Mouse (Mus musculus): ENCODE measurements at regions not wholly inside any gene's neighbourhood (a gene's known extent, or its start where the extent isn't known, plus 50 kb on each side); places are given as distances from the start of the nearest gene placed in this dataset.
A peak's percentile ranks its signal among the peaks of the same experiment; 100 is the strongest.

DNA sequence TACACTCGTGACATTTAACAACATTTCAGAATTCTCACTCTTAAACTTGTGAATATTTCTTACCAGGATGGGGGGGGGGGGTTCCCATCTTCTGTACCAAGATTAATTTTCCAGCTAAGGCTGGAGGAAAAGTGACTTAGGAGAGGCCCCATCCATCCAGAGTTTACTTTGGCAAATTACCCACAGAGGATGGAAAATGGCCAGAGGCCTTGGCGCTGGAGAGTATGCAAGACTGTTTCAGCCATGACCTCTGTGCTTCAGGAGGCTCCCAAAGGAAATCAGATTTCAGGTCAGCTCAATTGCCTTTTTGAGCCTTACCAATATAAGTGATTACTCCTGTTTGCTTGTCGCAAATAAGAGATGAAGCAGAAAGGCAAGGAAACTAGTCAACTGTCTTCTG, 143.4 kb upstream of the F930015N05Rik start:
- Histone ChIP-seq H3K9me3 (ENCODE audit: control insufficient read depth, low read length) (no peaks in the 10 kb centered on the region), H3K4me1 (ENCODE audit: control insufficient read depth, insufficient read depth, low read length) (0 out of 2 replicates have a peak, but pooled peaks cover 8% of the 10 kb centered on the region), H3K36me3 (ENCODE audit: control insufficient read depth, insufficient read depth, low read length) (no peaks in the 10 kb centered on the region), H3K4me3 (replicated peaks; ENCODE audit: low read length) (no peak overlapping the region), H3K9ac (ENCODE audit: low read depth, low read length, severe bottlenecking) (no peak overlapping the region), H3K27me3 (ENCODE audit: control insufficient read depth, insufficient read depth, low read length) (no peaks in the 10 kb centered on the region), H3K4me2 (replicated peaks; ENCODE audit: low read depth, low read length, severe bottlenecking) (no peak overlapping the region), H3K27ac (replicated peaks; ENCODE audit: low read depth, low read length) (no peak overlapping the region)
- 49% methylated on average over 3 of the region's 3 CpGs for WGBS
- ATAC-seq (ENCODE audit: low FRiP score, low read depth) (no peak), DNase-seq (ENCODE audit: low spot score) (peak; percentile 34)
- no peak for TF ChIP-seq POLR2A (IDR thresholded peaks at IDR 0.05; ENCODE audit: borderline replicate concordance, extremely low read depth, insufficient read depth, insufficient read length)

DNA sequence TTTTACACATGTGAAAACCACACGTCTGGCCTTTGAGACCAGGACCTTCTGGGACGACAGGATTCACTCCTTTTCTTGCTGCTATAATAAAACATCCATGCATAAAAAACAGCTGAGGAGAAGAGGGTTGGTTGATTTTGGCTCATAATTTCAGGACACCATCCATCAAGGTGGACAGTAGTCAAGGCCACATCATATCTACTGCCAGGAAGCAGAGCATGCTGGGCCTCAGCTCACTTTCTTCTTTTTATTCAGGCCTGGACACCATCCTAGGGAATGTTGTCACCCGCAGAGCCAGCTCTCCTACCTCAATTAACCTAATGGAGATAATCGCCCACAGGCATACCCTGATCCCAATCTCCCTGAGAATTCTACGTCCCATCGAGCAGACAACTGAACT, 149.6 kb upstream of the F930015N05Rik start:
- Histone ChIP-seq H3K9me3 (ENCODE audit: control insufficient read depth, low read length) (no peaks in the 10 kb centered on the region), H3K27me3 (ENCODE audit: control insufficient read depth, insufficient read depth, low read length) (no peaks in the 10 kb centered on the region), H3K4me3 (replicated peaks; ENCODE audit: low read length) (no peak overlapping the region), H3K27ac (replicated peaks; ENCODE audit: low read depth, low read length) (no peak overlapping the region), H3K9ac (ENCODE audit: low read depth, low read length, severe bottlenecking) (no peak overlapping the region), H3K36me3 (ENCODE audit: control insufficient read depth, insufficient read depth, low read length) (no peaks in the 10 kb centered on the region), H3K4me2 (replicated peaks; ENCODE audit: low read depth, low read length, severe bottlenecking) (no peak overlapping the region), H3K4me1 (ENCODE audit: control insufficient read depth, insufficient read depth, low read length) (peaks cover 19% of the 10 kb centered on the region)
- 69% methylated on average over 6 of the region's 6 CpGs for WGBS
- no peak for ATAC-seq (ENCODE audit: low FRiP score, low read depth)
- TF ChIP-seq POLR2A (IDR thresholded peaks at IDR 0.05; ENCODE audit: borderline replicate concordance, extremely low read depth, insufficient read depth, insufficient read length) = no peak
- no peak for DNase-seq (ENCODE audit: low spot score)

DNA sequence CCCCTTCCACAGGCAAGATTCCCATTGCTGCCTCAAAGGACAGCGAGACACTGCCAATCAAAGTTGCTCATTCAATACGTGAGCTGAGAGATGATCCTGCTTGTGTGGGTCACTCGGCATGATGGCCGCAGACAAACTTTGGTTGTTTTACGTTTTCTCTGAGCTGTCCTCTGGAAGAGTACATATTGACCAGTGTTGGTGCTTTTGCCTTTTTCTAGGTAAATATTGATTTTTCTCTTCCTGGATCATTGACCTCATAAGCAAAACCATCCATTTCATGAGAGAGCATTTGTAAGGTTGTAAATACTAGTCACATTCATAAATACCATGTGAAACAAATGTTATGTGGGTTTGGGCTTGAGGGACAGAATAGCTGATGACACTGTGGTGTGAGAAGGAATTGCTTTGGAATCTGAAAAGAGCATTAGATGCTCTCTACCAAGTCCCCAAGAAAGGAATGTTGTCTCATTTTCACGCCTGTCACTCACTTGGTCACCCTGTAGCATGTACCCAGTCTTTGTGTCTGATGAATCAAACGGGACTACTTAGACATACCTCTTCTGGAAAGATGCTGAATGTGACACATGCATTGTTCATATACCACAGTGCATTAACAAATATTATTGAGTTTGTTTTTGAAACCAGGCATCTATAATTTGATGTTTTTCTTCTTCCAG, 150.7 kb upstream of the F930015N05Rik start:
- no peaks in the 10 kb centered on the region for H3K27me3 ChIP-seq (ENCODE audit: control insufficient read depth, insufficient read depth, low read length)
- WGBS = 79% methylated on average over 7 of the region's 7 CpGs
- H3K9me3 ChIP-seq (ENCODE audit: control insufficient read depth, low read length) = no peaks in the 10 kb centered on the region
- H3K9ac ChIP-seq (ENCODE audit: low read depth, low read length, severe bottlenecking) = no peak overlapping the region
- peaks cover 22% of the 10 kb centered on the region for H3K4me1 ChIP-seq (ENCODE audit: control insufficient read depth, insufficient read depth, low read length)
- DNase-seq (ENCODE audit: low spot score) = no peak
- no peaks in the 10 kb centered on the region for H3K36me3 ChIP-seq (ENCODE audit: control insufficient read depth, insufficient read depth, low read length)
- H3K4me3 ChIP-seq (replicated peaks; ENCODE audit: low read length) = no peak overlapping the region
- H3K4me2 ChIP-seq (replicated peaks; ENCODE audit: low read depth, low read length, severe bottlenecking) = no peak overlapping the region
- TF ChIP-seq POLR2A (IDR thresholded peaks at IDR 0.05; ENCODE audit: borderline replicate concordance, extremely low read depth, insufficient read depth, insufficient read length) = no peak
- H3K27ac ChIP-seq (replicated peaks; ENCODE audit: low read depth, low read length) = no peak overlapping the region
- ATAC-seq (ENCODE audit: low FRiP score, low read depth) = no peak

DNA sequence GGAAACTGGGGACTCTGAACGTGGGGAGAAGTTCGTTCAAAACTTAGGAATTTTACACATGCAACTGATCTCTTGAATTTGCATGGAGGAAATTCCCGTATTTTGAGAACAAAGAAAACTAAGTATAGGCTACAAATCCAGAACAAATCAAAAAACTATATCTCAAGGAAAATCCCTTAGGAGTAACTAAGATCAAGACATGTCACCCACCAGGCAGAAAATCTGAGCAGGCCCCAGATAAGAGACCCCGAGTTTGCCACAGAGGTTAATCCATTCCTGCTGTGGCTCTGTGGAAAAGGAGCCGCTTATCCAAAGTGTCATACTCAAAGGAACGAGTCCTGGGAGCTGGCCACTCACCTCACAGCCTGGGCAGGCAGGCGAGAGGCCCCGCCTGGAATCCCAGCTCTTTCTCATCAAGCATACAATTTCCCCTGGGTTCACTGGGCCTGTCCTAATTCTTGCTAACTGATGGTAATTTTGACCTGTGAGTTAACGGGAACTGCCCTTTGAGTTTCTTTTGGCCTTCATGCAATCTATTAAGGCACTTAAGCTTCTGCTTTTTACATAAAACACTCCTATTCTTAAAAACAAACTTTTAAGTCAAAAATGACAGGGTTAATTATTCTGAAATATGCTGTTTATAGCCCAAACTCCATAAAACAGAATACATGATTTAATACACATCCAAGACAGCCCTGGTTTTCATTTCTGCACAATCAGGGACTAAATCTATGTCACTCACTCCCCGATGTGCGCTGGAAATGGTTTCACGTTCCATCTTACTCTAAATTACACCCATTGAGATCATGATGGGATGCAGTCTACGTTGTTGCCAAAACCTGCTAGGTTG, 151.5 kb upstream of the F930015N05Rik start:
- DNase-seq (ENCODE audit: low spot score) = no peak
- Histone ChIP-seq H3K27me3 (ENCODE audit: control insufficient read depth, insufficient read depth, low read length) (no peaks in the 10 kb centered on the region), H3K4me2 (replicated peaks; ENCODE audit: low read depth, low read length, severe bottlenecking) (no peak overlapping the region), H3K27ac (replicated peaks; ENCODE audit: low read depth, low read length) (no peak overlapping the region), H3K36me3 (ENCODE audit: control insufficient read depth, insufficient read depth, low read length) (no peaks in the 10 kb centered on the region), H3K9ac (ENCODE audit: low read depth, low read length, severe bottlenecking) (no peak overlapping the region), H3K4me1 (ENCODE audit: control insufficient read depth, insufficient read depth, low read length) (peaks cover 22% of the 10 kb centered on the region), H3K9me3 (ENCODE audit: control insufficient read depth, low read length) (no peaks in the 10 kb centered on the region), H3K4me3 (replicated peaks; ENCODE audit: low read length) (no peak overlapping the region)
- TF ChIP-seq POLR2A (IDR thresholded peaks at IDR 0.05; ENCODE audit: borderline replicate concordance, extremely low read depth, insufficient read depth, insufficient read length) = no peak
- no peak for ATAC-seq (ENCODE audit: low FRiP score, low read depth)
- 16% methylated on average over 13 of the region's 13 CpGs for WGBS

DNA sequence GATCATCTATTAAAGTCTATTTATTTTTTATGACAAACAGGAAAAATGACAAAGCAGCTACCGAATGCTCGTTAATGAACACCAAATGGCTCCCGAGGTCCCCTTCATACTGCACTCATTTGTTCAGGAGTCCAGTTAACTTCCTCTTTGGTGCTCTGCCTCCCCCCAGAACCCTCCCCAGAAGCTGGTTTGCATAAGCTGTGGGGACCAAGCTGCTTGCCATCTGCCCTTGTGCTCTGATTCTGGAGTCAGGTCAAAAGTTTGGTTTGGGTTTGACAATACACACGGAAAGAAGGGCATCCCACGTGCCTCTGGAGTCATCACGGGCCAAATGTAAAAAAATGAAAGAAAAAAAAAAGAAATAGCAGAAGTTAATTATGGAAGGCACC, 152.1 kb upstream of the F930015N05Rik start:
- Histone ChIP-seq H3K4me3 (replicated peaks; ENCODE audit: low read length) (no peak overlapping the region), H3K4me2 (replicated peaks; ENCODE audit: low read depth, low read length, severe bottlenecking) (no peak overlapping the region), H3K27me3 (ENCODE audit: control insufficient read depth, insufficient read depth, low read length) (no peaks in the 10 kb centered on the region), H3K36me3 (ENCODE audit: control insufficient read depth, insufficient read depth, low read length) (no peaks in the 10 kb centered on the region), H3K4me1 (ENCODE audit: control insufficient read depth, insufficient read depth, low read length) (peaks cover 22% of the 10 kb centered on the region), H3K27ac (replicated peaks; ENCODE audit: low read depth, low read length) (no peak overlapping the region), H3K9ac (ENCODE audit: low read depth, low read length, severe bottlenecking) (no peak overlapping the region), H3K9me3 (ENCODE audit: control insufficient read depth, low read length) (no peaks in the 10 kb centered on the region)
- TF ChIP-seq POLR2A (IDR thresholded peaks at IDR 0.05; ENCODE audit: borderline replicate concordance, extremely low read depth, insufficient read depth, insufficient read length) = no peak
- WGBS = 24% methylated on average over 6 of the region's 6 CpGs
- no peak for DNase-seq (ENCODE audit: low spot score)
- no peak for ATAC-seq (ENCODE audit: low FRiP score, low read depth)

Measured in limb, embryonic 14.5 days (tissue).